Mouse (Mus musculus): ENCODE measurements around the gene Sectm1b. TPM values are rescaled to one million over a fixed set of nuclear protein-coding genes. Genes with fewer than 3 reads are reported as not detected.
A peak's percentile ranks its signal among the peaks of the same experiment; 100 is the strongest.

The Sectm1b gene
- polyA plus RNA-seq, 1 experiment from 2014 or later, result 3.1 TPM

DNA sequence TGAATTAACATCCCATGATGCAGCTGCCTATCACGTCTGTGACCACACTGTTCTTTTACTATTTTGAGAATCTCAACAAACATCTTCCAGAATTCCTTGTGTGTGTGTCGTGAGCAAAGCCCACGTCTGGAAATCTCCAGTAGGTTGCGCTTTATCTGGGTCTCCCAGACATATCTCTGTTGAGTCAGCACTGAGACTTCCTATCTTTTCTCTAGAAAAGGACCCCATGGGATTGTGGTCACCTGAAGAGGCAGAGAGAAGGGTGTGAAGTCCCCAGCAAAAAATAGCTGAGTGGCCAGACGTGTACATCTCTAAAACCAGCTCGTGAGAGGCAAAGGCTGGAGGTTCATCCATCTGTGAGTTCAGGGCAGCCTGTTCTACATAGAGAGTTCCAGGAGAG, 39.2 kb downstream of the Sectm1b start:
- Histone ChIP-seq H3K9me3 (replicated peaks; ENCODE audit: control insufficient read depth, low read length) (no peaks in the 10 kb centered on the region), H3K27ac (ENCODE audit: low read length) (no peak overlapping the region), H3K4me3 (replicated peaks; ENCODE audit: low read length) (no peak overlapping the region), H3K4me1 (ENCODE audit: control insufficient read depth, insufficient read depth, low read length) (no peaks in the 10 kb centered on the region), H3K27me3 (ENCODE audit: control insufficient read depth, insufficient read depth, low read length) (no peaks in the 10 kb centered on the region), H3K36me3 (ENCODE audit: control insufficient read depth, insufficient read depth, low read length) (no peaks in the 10 kb centered on the region), H3K4me2 (ENCODE audit: low read depth, low read length) (no peak overlapping the region), H3K9ac (ENCODE audit: low read length) (no peak overlapping the region)
- 61% methylated on average over 6 of the region's 6 CpGs for WGBS
- ATAC-seq (ENCODE audit: insufficient read depth, low FRiP score), result no peak

DNA sequence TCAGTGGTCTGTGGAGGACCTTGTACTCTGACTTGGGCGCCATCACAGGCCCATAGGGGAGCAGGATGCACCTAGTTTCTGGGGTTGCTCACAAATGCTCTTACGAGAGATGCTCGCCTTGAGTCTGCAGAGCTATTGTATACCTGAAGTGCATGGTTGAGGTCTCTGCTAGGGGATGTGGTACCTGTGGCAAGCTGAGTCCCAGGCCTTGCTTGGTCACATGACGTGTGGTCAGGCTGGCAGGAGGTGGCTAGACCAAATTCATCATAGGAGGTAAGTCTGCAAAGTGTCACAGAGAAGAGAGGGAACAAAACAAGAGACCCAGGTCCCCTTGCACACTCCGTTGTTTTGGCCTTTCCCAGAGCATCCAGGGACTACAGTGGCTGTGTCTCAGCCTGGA, 43.9 kb downstream of the Sectm1b start:
- Histone ChIP-seq H3K9me3 (replicated peaks; ENCODE audit: control insufficient read depth, low read length) (no peaks in the 10 kb centered on the region), H3K27ac (ENCODE audit: low read length) (no peak overlapping the region), H3K27me3 (ENCODE audit: control insufficient read depth, insufficient read depth, low read length) (no peaks in the 10 kb centered on the region), H3K4me2 (ENCODE audit: low read depth, low read length) (no peak overlapping the region), H3K4me3 (replicated peaks; ENCODE audit: low read length) (no peak overlapping the region), H3K36me3 (ENCODE audit: control insufficient read depth, insufficient read depth, low read length) (no peaks in the 10 kb centered on the region), H3K4me1 (ENCODE audit: control insufficient read depth, insufficient read depth, low read length) (no peaks in the 10 kb centered on the region), H3K9ac (ENCODE audit: low read length) (no peak overlapping the region)
- WGBS, result 82% methylated on average over 5 of the region's 5 CpGs
- ATAC-seq (ENCODE audit: insufficient read depth, low FRiP score), result no peak

DNA sequence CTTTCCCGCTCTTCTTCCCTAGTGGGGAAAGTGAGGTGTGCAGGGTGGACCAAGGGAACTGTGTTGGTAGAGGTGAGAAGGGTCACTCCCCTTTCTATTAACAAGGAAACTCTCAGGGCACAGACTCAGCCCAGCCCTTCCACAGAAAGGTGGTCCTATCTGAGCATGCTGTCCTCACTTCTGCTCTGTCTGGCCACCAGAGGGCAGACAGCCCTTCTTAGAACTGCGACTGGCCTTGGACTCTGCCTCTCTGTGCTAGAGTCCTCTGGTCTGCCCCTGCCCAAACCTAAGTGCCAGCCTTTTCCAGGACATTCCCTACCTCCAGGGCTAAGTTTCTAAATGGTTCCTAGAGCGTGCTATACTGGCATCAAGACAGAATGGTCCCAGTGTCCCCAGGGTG, 45.7 kb downstream of the Sectm1b start:
- H3K4me2 ChIP-seq (ENCODE audit: low read depth, low read length), result no peak overlapping the region
- H3K27me3 ChIP-seq (ENCODE audit: control insufficient read depth, insufficient read depth, low read length), result no peaks in the 10 kb centered on the region
- H3K9ac ChIP-seq (ENCODE audit: low read length), result no peak overlapping the region
- H3K9me3 ChIP-seq (replicated peaks; ENCODE audit: control insufficient read depth, low read length), result no peaks in the 10 kb centered on the region
- peak; percentile 76; the same call in 1 of the 2 replicates for ATAC-seq (ENCODE audit: insufficient read depth, low FRiP score)
- H3K27ac ChIP-seq (ENCODE audit: low read length), result no peak overlapping the region
- WGBS, result 46% methylated on average over 3 of the region's 3 CpGs
- no peaks in the 10 kb centered on the region for H3K4me1 ChIP-seq (ENCODE audit: control insufficient read depth, insufficient read depth, low read length)
- H3K4me3 ChIP-seq (replicated peaks; ENCODE audit: low read length), result no peak overlapping the region
- no peaks in the 10 kb centered on the region for H3K36me3 ChIP-seq (ENCODE audit: control insufficient read depth, insufficient read depth, low read length)

DNA sequence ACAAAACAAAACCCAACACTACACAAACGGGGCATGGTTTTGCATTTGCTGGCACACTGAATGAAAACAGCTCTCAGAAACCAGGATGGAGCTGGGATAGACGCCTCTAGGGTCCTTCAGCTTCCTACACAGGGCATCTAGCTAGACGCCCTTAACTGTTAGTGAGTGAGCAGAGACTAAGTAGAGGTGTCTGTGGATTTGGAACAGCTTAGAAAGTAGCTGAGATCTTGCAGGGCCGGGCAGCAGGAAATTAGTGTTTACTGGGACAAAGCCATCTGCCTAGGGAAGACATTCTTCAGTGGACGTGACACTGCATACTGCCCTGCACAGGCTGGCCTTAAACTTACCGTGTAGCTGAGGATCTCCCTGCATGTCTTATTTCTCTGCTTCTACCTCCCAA, 47.9 kb downstream of the Sectm1b start:
- 42% methylated on average over 6 of the region's 6 CpGs for WGBS

DNA sequence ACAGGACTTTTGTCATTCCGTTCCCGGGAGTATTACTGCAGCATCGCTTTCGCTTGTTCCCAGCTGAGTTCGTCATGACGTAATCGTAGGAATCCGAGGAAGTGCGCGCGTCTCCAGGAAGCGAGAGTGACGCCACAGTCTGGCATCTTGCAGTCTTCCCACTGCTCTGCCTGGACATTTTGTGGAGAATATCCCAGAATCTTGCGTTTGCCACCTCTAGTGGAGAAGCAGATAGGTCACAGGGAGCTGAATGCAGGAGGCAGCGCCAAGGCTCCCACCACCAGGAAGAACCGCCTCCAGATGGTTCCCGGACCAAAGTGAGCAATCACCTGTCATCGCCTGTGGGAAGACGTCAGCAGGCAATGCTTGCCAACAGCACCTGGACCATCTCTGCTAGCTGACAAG, 48.5 kb downstream of the Sectm1b start:
- no peak overlapping the region for H3K27ac ChIP-seq (ENCODE audit: low read length)
- H3K4me2 ChIP-seq (ENCODE audit: low read depth, low read length), result peak overlapping the region; percentile 48
- 40% methylated on average over 19 of the region's 19 CpGs for WGBS
- H3K4me3 ChIP-seq (replicated peaks; ENCODE audit: low read length), result peak overlapping the region; percentile 22
- no peaks in the 10 kb centered on the region for H3K4me1 ChIP-seq (ENCODE audit: control insufficient read depth, insufficient read depth, low read length)
- peak overlapping the region; percentile 4 for H3K9ac ChIP-seq (ENCODE audit: low read length)
- H3K27me3 ChIP-seq (ENCODE audit: control insufficient read depth, insufficient read depth, low read length), result no peaks in the 10 kb centered on the region
- 0 out of 2 replicates have a peak, but pooled peaks have one; percentile 35 for ATAC-seq (ENCODE audit: insufficient read depth, low FRiP score)
- H3K36me3 ChIP-seq (ENCODE audit: control insufficient read depth, insufficient read depth, low read length), result no peaks in the 10 kb centered on the region
- no peaks in the 10 kb centered on the region for H3K9me3 ChIP-seq (replicated peaks; ENCODE audit: control insufficient read depth, low read length)

More for the DNA sequence above, 47.9 kb downstream of the Sectm1b start:
- no peak for ATAC-seq (ENCODE audit: insufficient read depth, low FRiP score)
- no peak overlapping the region for H3K4me2 ChIP-seq (ENCODE audit: low read depth, low read length)
- H3K4me1 ChIP-seq (ENCODE audit: control insufficient read depth, insufficient read depth, low read length), result no peaks in the 10 kb centered on the region
- H3K9ac ChIP-seq (ENCODE audit: low read length), result no peak overlapping the region
- no peak overlapping the region for H3K4me3 ChIP-seq (replicated peaks; ENCODE audit: low read length)
- no peaks in the 10 kb centered on the region for H3K9me3 ChIP-seq (replicated peaks; ENCODE audit: control insufficient read depth, low read length)
- no peak overlapping the region for H3K27ac ChIP-seq (ENCODE audit: low read length)
- H3K27me3 ChIP-seq (ENCODE audit: control insufficient read depth, insufficient read depth, low read length), result no peaks in the 10 kb centered on the region
- H3K36me3 ChIP-seq (ENCODE audit: control insufficient read depth, insufficient read depth, low read length), result no peaks in the 10 kb centered on the region

DNA sequence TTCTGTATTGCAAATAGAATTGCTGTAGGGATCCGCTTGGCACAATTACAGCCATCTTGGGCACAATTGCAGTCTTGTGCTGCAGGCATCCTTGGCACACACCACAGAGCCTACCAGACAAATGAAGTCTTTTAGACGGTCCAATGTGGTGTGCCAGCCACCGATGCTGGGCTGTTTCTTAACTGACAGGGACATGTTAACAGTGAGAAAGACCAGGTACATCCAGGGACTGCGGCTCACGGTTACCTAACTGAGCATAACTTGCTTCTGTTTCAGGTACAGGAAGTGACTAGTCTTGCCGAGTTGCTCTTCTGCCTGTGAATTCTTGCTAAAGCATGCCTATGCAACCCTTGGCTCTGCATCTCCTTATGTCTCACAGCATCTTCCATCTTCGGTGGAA, 49.7 kb downstream of the Sectm1b start:
- no peak for ATAC-seq (ENCODE audit: insufficient read depth, low FRiP score)
- Histone ChIP-seq H3K9ac (ENCODE audit: low read length) (no peak overlapping the region), H3K4me2 (ENCODE audit: low read depth, low read length) (no peak overlapping the region), H3K27ac (ENCODE audit: low read length) (no peak overlapping the region), H3K36me3 (ENCODE audit: control insufficient read depth, insufficient read depth, low read length) (no peaks in the 10 kb centered on the region), H3K27me3 (ENCODE audit: control insufficient read depth, insufficient read depth, low read length) (no peaks in the 10 kb centered on the region), H3K4me3 (replicated peaks; ENCODE audit: low read length) (no peak overlapping the region), H3K9me3 (replicated peaks; ENCODE audit: control insufficient read depth, low read length) (no peaks in the 10 kb centered on the region), H3K4me1 (ENCODE audit: control insufficient read depth, insufficient read depth, low read length) (no peaks in the 10 kb centered on the region)
- 77% methylated on average over 7 of the region's 7 CpGs for WGBS

DNA sequence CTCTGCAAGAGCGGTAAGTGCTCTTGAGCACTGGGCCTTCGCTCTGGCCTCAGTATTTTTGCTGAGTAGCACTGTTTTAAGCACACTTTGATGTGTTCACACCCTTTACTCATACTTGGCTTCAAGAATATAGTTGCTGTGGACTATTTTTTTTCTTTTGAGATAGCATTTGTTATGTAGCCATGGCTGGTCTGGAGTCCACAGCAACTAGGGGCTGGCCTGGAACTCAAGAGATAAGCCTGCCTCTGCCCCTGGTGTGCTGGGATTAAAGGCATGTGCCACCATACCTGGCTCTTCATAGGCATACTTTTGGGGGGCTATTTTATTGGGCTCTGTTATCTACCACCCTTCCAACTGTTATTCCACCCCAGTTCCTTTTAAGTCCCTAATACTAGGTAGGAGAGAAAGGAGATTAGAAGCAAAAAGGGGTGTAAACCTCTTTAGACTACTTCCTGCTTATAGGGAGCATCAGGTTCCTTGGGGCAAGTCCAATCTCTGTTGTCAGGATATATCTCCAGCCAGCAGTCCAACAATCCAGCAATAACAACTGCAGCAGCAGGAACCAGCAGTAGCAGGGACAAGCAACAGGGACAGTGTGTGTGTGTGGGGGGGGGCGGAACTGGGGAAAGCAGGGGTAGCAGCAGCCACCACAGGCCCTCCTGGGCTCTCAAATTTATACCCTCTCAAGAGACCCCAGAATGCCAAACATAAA, 53.2 kb downstream of the Sectm1b start:
- no peaks in the 10 kb centered on the region for H3K4me1 ChIP-seq (ENCODE audit: control insufficient read depth, insufficient read depth, low read length)
- H3K9ac ChIP-seq (ENCODE audit: low read length), result no peak overlapping the region
- H3K4me3 ChIP-seq (replicated peaks; ENCODE audit: low read length), result no peak overlapping the region
- WGBS, result 93% methylated on average over 3 of the region's 3 CpGs
- no peaks in the 10 kb centered on the region for H3K27me3 ChIP-seq (ENCODE audit: control insufficient read depth, insufficient read depth, low read length)
- no peak for ATAC-seq (ENCODE audit: insufficient read depth, low FRiP score)
- no peak overlapping the region for H3K4me2 ChIP-seq (ENCODE audit: low read depth, low read length)
- H3K9me3 ChIP-seq (replicated peaks; ENCODE audit: control insufficient read depth, low read length), result no peaks in the 10 kb centered on the region
- no peak overlapping the region for H3K27ac ChIP-seq (ENCODE audit: low read length)
- no peaks in the 10 kb centered on the region for H3K36me3 ChIP-seq (ENCODE audit: control insufficient read depth, insufficient read depth, low read length)

DNA sequence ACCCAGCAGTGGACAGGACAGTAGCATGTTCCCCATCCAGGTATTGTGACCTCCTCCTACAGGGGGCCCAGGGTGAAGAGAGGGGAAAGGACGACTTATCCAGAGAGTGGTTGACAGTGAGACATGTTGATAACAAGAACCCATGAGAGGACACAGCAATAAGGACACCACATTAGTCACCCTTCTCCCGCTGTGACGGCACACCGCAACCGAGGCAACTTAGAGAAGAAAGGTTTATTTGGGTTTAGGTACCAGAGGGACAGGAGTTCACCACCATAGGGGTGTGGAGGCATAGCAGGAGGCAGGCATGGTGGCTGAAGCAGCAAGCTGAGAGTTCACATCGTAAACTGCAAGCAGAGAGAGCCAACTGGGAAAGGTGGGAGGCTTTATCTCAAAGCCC, 57.2 kb downstream of the Sectm1b start:
- Histone ChIP-seq H3K4me2 (ENCODE audit: low read depth, low read length) (no peak overlapping the region), H3K27me3 (ENCODE audit: control insufficient read depth, insufficient read depth, low read length) (no peaks in the 10 kb centered on the region), H3K4me3 (replicated peaks; ENCODE audit: low read length) (no peak overlapping the region), H3K36me3 (ENCODE audit: control insufficient read depth, insufficient read depth, low read length) (no peaks in the 10 kb centered on the region), H3K4me1 (ENCODE audit: control insufficient read depth, insufficient read depth, low read length) (peaks cover 5% of the 10 kb centered on the region; the same call in 1 of the 2 replicates), H3K9me3 (replicated peaks; ENCODE audit: control insufficient read depth, low read length) (no peaks in the 10 kb centered on the region), H3K9ac (ENCODE audit: low read length) (no peak overlapping the region), H3K27ac (ENCODE audit: low read length) (no peak overlapping the region)
- WGBS, result 63% methylated on average over 6 of the region's 6 CpGs
- ATAC-seq (ENCODE audit: insufficient read depth, low FRiP score), result no peak

DNA sequence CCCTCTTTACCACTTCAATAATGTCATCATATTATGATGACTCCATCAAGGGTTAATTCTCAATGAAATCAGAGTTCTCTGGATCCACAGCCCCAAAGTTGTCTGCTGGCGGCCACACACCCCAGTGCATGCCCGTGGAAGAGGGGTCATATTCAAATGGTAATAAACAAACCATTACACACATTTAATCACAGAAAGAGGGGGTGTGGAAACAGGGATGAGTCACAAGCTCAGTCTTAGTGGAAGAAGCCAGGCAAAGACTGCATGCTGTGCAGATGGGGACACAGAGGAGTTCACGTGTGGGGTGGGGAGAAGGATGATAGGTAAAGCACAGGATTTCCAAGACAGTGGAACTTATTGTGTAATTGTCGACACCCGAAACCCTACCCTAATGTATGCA, 59.1 kb downstream of the Sectm1b start:
- WGBS, result 60% methylated on average over 5 of the region's 5 CpGs
- no peak overlapping the region for H3K4me3 ChIP-seq (replicated peaks; ENCODE audit: low read length)
- H3K27ac ChIP-seq (ENCODE audit: low read length), result no peak overlapping the region
- no peak overlapping the region for H3K4me2 ChIP-seq (ENCODE audit: low read depth, low read length)
- H3K36me3 ChIP-seq (ENCODE audit: control insufficient read depth, insufficient read depth, low read length), result no peaks in the 10 kb centered on the region
- H3K9ac ChIP-seq (ENCODE audit: low read length), result no peak overlapping the region
- H3K9me3 ChIP-seq (replicated peaks; ENCODE audit: control insufficient read depth, low read length), result no peaks in the 10 kb centered on the region
- H3K4me1 ChIP-seq (ENCODE audit: control insufficient read depth, insufficient read depth, low read length), result peaks cover 5% of the 10 kb centered on the region; the same call in 1 of the 2 replicates
- ATAC-seq (ENCODE audit: insufficient read depth, low FRiP score), result no peak
- H3K27me3 ChIP-seq (ENCODE audit: control insufficient read depth, insufficient read depth, low read length), result no peaks in the 10 kb centered on the region
